Mouse (Mus musculus): ENCODE data around the gene Galnt11.

Galnt11 gene

DNA sequence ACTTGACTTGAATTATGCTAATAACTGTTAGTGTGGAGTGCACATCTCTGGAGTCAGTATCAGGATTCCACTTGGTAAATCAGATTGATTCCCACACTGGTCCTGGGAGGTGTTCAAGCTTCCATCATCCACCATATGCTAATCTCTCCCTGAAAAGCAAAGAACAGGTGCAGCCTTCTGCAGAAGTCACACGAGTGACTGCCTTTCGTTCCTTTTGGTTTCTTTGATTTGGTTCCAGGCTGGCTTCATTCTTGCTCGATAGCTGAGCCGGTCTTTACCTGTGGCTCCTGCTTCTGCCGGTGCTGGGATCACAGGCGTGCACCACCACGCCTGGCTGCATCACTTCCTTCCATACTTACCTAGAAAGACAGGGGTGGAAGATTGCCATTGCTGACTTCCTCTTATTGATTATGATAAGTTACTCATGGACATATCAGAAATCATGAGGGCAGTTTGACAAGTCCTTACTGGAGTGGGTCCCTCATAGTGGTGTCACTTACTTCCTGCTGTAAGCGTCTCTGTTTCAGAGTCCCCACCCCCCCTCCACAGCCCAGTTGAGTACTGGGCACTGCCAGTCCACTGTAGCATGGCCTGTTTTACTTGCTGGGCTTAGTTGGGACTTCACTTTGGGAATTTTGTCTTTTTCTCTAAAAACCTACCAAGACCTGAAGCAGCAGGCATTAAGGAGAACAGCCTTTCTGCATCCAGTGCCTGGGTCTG, 31.3 kb downstream of the Galnt11 start:
- DNase-seq (ENCODE audit: low read depth, low spot score): peak; percentile 22

DNA sequence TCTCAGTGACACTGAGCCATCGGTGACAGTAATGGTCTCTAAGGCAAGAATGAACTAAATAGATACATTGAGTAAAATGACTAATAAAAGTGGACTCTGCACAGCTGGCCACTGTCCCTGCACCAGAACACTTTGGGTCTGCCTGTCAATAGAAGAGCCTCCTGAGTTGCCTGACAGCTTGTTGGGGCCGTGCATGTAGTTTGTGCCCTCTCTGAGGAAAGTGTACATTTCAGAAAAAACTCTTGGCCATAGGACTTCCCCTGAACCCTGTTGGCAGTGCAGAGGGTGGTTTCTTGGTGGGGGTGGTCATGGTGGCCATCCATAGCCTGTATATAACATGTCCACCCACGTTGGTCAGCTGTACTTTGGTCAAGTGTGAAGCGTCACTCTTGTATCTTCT, 32.8 kb downstream of the Galnt11 start:
- DNase-seq (ENCODE audit: low read depth, low spot score): no peak

DNA sequence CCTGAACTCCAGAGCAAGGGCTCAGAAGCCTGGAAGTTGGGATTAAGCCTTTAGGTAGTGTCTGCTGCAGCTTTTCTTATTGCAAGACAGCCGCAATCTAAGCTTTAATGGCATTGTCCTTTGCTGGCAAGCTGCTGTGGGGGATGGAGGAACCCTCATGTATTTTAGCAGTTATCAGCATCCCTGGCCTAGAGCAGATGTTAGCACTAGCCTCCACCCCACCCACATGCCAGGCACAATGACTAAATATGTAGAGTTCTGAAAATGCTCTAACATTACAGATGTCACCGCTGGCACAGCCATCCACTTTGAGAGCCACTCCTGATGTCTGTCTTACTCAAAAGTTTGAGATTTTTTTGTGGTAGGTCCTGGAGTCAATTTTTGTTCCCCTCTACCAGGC, 35.0 kb downstream of the Galnt11 start:
- DNase-seq (ENCODE audit: low read depth, low spot score): peak; percentile 78

DNA sequence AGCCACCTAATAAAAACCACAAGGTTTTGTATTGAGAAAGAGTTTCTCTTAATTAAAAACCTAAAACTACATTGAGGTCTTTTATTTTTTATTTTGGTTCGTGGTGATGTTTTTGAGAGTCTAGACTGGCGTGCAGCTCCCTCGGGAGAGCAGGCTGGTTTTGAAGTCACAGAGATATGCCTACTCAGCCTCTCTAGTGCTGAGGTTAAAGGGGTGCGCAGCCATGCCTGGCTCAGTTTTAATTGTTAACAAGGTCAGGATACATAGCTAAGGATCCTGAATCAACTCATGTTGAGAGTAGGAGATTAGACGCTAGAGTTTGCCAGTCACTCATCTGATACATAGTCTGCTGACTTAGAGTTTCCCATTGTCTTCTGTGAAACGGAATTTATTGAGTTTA, 39.7 kb downstream of the Galnt11 start:
- DNase-seq (ENCODE audit: low read depth, low spot score): no peak

DNA sequence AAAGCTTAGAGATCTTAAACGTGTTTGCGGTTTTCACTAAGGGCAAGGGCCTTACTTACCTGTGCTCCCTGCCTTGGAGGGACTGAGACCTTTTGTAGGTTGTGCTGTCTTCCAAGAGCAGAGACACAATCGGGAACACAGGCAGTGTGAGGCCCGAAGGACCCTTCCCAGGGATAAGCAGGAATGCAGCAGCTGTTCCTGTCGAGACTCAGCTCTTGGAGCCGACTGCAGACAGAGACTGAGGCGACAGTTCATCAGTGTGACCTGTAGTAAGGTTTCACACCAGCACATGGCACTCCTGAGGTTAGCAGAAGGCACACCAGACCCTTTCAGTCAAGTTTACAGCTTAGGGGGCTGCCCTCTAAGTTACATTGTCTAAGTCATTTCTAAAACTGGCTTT, 40.6 kb downstream of the Galnt11 start:
- DNase-seq (ENCODE audit: low read depth, low spot score): no peak

DNA sequence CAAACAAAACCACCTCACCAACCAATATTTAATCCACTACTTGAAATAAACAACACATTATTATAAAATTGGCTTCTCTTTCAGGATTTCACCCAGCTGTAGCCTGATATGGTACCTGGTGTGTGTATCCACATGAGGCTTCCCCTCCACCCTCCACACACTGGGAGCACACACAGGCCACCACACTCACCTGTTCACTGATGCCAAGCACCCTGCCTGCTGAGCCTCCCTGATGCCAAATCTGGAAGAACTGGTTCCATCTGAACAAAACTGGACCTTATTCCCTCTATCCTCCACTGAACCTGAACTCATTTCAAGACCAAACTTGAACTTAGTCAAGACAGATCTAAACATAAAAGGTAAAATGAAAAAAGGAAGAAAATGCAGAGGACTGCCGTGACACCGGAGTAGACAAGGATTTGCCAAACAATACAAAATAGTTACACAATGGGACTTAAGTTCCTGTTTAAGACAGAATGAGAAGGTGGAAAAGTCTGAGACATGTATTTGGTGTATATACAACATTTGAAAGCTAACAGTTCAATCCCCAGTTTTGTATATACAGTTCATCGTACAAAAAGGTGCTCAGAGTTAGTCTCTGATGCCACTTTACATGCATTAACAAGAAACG, 46.7 kb downstream of the Galnt11 start:
- no peak for DNase-seq (ENCODE audit: low read depth, low spot score)

DNA sequence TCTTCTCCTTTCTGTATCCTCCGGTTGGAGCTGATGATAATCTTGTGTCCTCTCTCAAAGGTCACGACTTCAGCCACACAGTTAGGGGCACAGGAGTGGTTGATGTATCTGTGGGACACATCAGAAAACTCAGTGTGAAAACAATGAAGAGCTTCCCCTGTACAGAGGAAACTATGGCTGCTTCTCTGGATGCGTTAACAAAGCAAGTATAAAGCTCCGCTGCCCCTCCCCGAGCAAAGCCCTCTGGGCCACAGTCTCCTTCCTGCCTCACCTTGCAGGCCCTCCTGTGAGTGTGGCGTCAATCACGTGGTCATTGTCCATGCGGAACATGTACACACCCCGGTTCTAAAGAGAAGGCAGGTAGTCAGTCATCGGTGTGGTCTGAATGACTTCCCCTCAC, 53.9 kb downstream of the Galnt11 start:
- no peak for DNase-seq (ENCODE audit: low read depth, low spot score)

DNA sequence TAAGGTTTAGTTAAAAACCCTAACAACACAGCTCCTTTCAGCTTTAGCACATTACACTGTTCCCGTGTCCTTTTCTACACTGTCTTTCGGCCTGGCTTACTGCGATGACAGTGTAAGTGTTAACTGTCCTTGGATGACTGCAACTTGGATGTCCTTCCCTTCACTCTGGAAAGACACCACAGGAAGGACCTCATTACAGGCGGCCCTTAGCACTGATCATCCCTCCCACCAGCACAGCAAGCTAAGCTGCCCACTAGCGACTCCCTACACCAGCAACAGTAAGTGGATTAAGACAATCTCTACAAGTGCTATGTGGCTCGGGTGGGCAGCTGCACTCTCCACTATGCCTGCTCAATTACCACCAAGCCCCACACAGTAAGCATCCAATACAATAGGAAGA, 54.7 kb downstream of the Galnt11 start:
- DNase-seq (ENCODE audit: low read depth, low spot score): no peak

DNA sequence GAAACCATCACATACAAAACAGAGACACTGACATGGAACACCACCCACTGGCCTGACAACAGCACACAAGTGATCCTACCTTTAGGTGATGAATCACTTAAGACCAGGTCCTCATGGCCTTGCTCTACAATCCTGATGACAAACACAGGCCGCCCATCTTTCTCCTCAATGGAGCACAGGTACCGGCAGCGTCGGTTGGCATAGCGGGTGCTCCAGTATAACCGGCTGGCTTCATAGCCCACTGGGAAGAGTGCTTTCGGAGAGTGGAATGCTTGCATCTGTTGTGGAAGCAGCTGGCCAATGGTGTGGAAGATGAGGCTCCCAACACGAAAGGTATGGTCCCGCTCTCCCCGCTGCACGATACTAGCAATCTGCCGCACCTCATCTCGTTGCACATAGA, 62.3 kb downstream of the Galnt11 start:
- no peak for DNase-seq (ENCODE audit: low read depth, low spot score)

DNA sequence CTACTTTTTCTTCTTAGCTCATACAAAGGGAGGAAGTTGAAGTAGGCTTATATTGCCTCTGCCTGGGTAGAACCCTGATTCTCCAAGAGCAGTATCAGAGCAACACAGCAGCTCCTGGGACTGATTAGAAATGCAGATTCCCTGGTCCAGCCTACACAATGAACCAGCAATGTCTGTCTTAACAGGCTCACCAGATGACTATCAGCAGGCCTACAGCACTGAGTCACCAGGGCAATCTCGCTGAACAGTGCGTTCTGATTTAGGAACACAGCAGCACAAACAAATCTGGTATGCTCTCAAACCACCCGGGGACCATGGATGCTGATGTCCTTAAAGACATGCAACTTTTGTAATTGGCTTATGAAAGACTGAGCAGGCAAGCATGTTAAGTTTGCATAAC, 75.1 kb downstream of the Galnt11 start:
- DNase-seq (ENCODE audit: low read depth, low spot score): peak; percentile 88

DNA sequence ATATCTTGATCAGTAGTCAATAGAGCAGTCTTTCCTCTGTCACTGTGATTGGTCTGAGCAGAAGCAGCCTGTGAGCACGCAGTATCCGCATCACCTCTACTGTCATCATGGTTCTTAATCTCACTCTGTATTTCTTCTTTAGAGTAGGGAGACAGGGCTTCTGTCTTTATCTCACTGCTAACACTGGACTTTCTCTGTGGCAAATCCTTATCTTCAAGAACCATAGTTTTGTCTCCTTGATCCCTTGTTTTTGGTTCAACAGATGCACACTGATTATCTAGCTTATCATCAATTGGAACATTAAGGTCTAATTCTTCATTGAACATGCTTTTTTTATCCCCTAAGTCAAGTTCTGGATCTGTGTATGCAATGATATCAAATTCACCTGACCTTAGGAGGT, 88.5 kb downstream of the Galnt11 start:
- no peak for DNase-seq (ENCODE audit: low read depth, low spot score)

DNA sequence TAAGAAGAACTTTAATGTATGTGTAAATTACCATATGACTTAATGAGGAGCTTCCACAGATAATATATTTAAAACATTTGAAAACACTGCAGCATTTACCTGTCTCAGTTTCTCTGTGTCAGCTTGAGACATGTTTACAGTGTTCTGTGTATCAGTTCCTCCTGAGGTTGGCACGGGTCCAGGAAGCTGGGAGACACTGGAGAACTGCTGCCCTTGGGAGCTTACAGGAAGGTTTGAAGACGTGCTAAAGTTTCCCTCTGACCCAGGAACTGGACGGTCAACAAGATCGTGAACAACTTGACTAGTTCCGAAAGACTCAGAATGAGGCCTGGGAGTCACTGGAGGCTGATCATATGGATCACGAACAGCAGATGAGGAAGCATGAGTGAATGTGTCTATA, 92.2 kb downstream of the Galnt11 start:
- peak; percentile 16 for DNase-seq (ENCODE audit: low read depth, low spot score)
